Mouse (Mus musculus) C2C12 (cell line): Measurements from ENCODE around the gene Asb2. TPM values are rescaled to one million over a fixed set of nuclear protein-coding genes. Genes with fewer than 3 reads are reported as not detected.

Experiments used
- H3K27me3 ChIP-seq: one replicate; pipeline ENCODE4 v1.6.1; 2011; ENCODE audit not compliant: control insufficient read depth, insufficient read depth, insufficient read length
- H3K36me3 ChIP-seq: one replicate; pipeline ENCODE4 v1.6.1; 2011; ENCODE audit not compliant: control insufficient read depth, insufficient read depth
- H3K4me3 ChIP-seq: one replicate; pipeline ENCODE4 v1.5.1; 2011; ENCODE audit warnings: mild to moderate bottlenecking, control low read depth; ENCODE audit not compliant: poor library complexity, insufficient read depth, severe bottlenecking
- H3K79me2 ChIP-seq: one replicate; pipeline ENCODE4 v1.6.1; 2011; ENCODE audit not compliant: control insufficient read depth, insufficient read depth
- H3K79me3 ChIP-seq: one replicate; pipeline ENCODE4 v1.6.1; 2011; ENCODE audit warnings: low read depth, control low read depth
- H3ac ChIP-seq: one replicate; pipeline ENCODE3; 2011; ENCODE audit warnings: low read depth; ENCODE audit not compliant: control insufficient read depth, insufficient read length
- CEBPB ChIP-seq: IDR thresholded peaks from one replicate; pipeline ENCODE4 v1.6.1; 2011; ENCODE audit warnings: low read depth, mild to moderate bottlenecking, control low read depth, moderate library complexity
- CTCF ChIP-seq: IDR thresholded peaks from one replicate; pipeline ENCODE4 v1.5.1; 2011; ENCODE audit not compliant: control insufficient read depth, insufficient read depth, insufficient read length
- FOSL1 ChIP-seq: IDR thresholded peaks from one replicate; pipeline ENCODE4 v1.8.0; 2011; ENCODE audit warnings: mild to moderate bottlenecking, low read length; ENCODE audit not compliant: poor library complexity, insufficient read depth, severe bottlenecking
- MAX ChIP-seq: IDR thresholded peaks from one replicate; pipeline ENCODE4 v1.6.1; 2011; ENCODE audit warnings: mild to moderate bottlenecking, control low read depth
- MYOD1 ChIP-seq: IDR thresholded peaks from one replicate; pipeline ENCODE4 v1.6.1; 2011; ENCODE audit warnings: low read depth; ENCODE audit not compliant: control insufficient read depth, insufficient read length
- MYOG ChIP-seq: IDR thresholded peaks from one replicate; pipeline ENCODE4 v1.6.1; 2011; ENCODE audit not compliant: control insufficient read depth, insufficient read length; ENCODE audit errors: extremely low read depth
- USF1 ChIP-seq: IDR thresholded peaks from one replicate; pipeline ENCODE4 v1.6.1; 2011; ENCODE audit warnings: low read depth, mild to moderate bottlenecking, control low read depth, moderate library complexity
- long read RNA-seq, 2 experiments: library from polyadenylated mRNA; unstranded; transcript quantifications; one replicate each; pipeline ENCODE4 v2.0.0; 2019 to 2020
- polyA plus RNA-seq: library from polyadenylated mRNA; unstranded; fragments of >200 nt; fragmentation: generic; extraction: Trizol; gene quantifications from one replicate; pipeline ENCODE4 v1.2.1, GENCODE M21; 2012; ENCODE audit warnings: missing spikeins

Gene Asb2
- polyA plus RNA-seq: 0.97 TPM
- long read RNA-seq, experiment 1, partial matches to known transcripts: 3 of 7 reads
- long read RNA-seq, experiment 1, other reads (novel, unspliced or antisense): 1 of 7 reads
- long read RNA-seq, experiment 2, partial matches to known transcripts: 0 of 1 reads
- long read RNA-seq, experiment 2, other reads (novel, unspliced or antisense): 0 of 1 reads

DNA sequence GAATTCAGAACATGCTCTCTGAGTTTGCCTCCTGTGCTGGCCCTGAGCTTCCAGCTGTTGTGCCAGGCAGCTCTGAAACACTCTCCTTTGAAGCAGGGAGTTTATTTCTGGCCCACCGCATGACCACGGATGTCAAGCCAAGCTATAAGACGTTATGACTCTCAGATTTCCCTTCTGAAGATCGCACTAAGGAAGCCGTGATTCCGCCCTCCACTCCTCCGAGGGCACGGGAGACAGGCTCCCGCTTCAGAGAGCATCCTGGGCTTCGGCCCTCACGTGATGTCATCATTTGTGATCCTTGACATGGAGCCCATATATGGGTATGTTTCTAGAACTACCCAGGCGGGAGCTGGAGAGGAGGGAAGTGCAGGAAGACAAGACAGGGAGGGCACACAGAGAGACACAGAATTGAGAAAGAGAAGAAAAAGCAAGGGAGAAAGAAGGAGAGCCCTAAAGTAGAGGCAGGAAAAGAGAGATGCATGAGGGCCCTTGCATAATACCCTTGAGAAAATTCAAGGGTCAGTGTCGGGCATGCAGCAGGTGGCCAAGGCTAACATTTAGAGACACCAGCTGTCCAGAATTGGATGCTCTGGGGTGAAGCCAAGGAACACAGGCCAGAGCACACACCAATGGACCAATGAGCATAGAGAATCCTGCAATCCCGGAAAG, at the start of gene Asb2:
Gene Asb2, minus strand, starts transcription at position 256 of the 669 bp plus-strand sequence.
- TF ChIP-seq USF1: peak; percentile 62
- no peak for TF ChIP-seq MYOG

DNA sequence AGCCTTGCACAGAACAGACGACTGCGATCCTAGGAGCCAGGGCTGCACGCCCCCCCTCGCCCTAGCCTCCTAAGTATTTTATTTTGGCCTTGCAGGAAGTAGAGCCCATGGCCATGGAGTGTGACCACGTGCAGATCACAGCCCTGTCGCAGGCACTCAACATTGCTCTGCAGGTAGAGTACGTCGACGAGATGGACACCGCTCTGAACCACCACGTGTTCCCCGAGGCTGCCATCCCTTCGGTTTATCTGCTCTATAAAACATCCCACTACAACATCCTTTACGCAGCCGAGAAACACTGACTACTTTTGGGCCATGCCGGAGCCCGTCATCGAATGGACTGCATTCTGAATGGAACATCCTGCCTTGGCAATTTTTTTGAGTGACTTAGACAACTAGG, 48.3 kb upstream of the Asb2 start:
- no peaks in the 10 kb centered on the region for H3K27me3 ChIP-seq
- no peaks in the 10 kb centered on the region for H3K79me3 ChIP-seq
- H3K4me3 ChIP-seq: no peak overlapping the region
- H3K36me3 ChIP-seq: peaks cover 38% of the 10 kb centered on the region
- no peak for TF ChIP-seq MYOG
- TF ChIP-seq CTCF: no peak
- TF ChIP-seq MAX: no peak
- TF ChIP-seq MYOD1: no peak
- no peak for TF ChIP-seq USF1
- no peak for TF ChIP-seq CEBPB
- no peak for TF ChIP-seq FOSL1
- H3ac ChIP-seq: no peak overlapping the region
- H3K79me2 ChIP-seq: no peaks in the 10 kb centered on the region

More for the DNA sequence above, at the start of gene Asb2:
- Histone ChIP-seq H3K4me3 (no peak within 1 kb of the TSS), H3K27me3 (no peaks in the 10 kb centered on the region), H3K79me2 (no peaks in the 10 kb centered on the region), H3K79me3 (no peaks in the 10 kb centered on the region), H3ac (no peak within 1 kb of the TSS), H3K36me3 (no peaks in the 10 kb centered on the region)

DNA sequence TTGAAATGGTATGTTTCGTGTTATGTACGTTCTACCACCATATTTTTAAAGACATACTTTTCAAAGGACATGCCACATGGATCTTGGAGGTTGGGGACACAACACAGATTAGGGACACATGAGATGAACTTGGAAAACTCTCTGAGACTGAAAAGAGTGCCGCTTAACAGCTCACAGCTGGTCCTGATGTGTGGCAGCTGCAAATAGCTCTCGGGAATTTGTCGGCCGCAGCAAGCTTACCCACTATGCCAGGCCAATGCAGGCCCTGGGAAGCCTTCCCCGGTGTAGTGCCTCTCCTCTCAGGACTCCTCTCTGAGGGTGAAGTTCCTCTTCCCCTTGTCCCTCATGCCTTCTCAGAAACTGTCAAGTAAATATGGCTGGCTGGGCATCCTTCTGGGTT, 41.0 kb upstream of the Asb2 start:
- Histone ChIP-seq H3K79me2 (no peaks in the 10 kb centered on the region), H3K27me3 (no peaks in the 10 kb centered on the region), H3K36me3 (no peaks in the 10 kb centered on the region), H3K4me3 (no peak overlapping the region), H3ac (no peak overlapping the region), H3K79me3 (no peaks in the 10 kb centered on the region)
- TF ChIP-seq FOSL1 (no peak), CEBPB (no peak), MYOD1 (no peak), MAX (no peak), CTCF (no peak), MYOG (no peak), USF1 (no peak)

DNA sequence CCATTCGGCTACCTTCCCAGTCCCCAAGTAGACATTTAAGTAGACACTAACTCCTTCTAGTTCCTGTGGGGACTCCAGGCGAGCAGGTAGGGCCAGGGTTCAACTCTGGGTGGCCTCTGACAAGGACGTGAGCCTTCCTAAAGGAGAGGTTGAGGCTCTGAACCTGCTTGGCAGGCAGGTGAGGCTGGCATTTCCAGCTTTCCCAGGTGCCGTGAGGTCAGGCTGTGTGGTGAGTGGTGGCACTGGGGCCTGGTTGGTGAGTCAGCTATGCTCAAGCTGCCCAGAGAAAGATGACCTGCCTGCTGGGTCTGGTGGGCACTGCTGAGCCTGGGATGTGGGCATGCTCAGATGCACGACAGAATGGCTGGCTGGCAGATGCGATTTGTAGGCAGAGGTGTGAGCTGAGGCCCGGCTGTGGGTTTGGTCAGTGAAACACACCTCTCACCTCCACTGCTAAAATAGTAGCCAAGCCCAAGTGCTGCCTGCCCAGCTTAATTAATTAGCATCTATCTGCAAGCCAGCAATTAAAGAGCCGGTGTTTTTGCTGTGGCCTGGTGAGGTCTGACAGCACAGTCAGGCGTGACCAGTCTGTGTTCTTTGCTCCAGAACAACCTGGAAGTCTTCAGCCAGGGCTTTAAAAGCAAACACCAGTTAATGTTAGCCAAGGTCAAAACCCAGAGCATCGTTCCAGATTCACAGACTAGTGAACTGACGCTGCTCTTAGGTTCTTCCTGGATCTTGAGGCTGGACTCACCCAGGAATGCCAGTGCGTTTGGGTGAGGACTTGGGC, 39.9 kb upstream of the Asb2 start:
- H3K79me3 ChIP-seq: no peaks in the 10 kb centered on the region
- H3K27me3 ChIP-seq: no peaks in the 10 kb centered on the region
- no peaks in the 10 kb centered on the region for H3K79me2 ChIP-seq
- TF ChIP-seq MYOG (no peak), MAX (no peak), CEBPB (no peak), FOSL1 (no peak), MYOD1 (no peak), USF1 (no peak), CTCF (no peak)
- H3ac ChIP-seq: no peak overlapping the region
- no peaks in the 10 kb centered on the region for H3K36me3 ChIP-seq
- no peak overlapping the region for H3K4me3 ChIP-seq

DNA sequence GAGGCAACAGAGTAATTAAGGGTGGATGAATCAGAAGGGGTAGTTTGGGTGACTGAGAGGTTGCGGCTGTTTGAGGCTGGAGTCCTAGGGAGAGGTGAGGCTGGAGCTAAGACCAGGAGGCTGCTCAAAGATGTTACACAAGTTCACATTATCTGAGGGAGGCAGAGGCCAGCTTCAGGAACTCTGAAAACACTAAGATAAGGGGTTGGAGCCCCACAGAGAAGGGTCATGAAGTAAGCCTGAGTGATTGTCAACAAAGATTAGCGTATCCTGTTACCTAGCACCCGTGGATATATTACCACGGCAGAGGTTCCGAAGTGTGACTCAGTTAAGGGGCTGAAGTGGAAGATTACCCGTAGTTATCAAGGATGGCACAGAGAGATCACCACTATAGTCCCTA, 37.7 kb upstream of the Asb2 start:
- Histone ChIP-seq H3K4me3 (no peak overlapping the region), H3K27me3 (no peaks in the 10 kb centered on the region), H3ac (no peak overlapping the region), H3K36me3 (no peaks in the 10 kb centered on the region), H3K79me2 (no peaks in the 10 kb centered on the region), H3K79me3 (no peaks in the 10 kb centered on the region)
- TF ChIP-seq MYOG: no peak
- TF ChIP-seq MYOD1: no peak
- TF ChIP-seq CEBPB: no peak
- no peak for TF ChIP-seq MAX
- no peak for TF ChIP-seq FOSL1
- TF ChIP-seq USF1: no peak
- no peak for TF ChIP-seq CTCF

DNA sequence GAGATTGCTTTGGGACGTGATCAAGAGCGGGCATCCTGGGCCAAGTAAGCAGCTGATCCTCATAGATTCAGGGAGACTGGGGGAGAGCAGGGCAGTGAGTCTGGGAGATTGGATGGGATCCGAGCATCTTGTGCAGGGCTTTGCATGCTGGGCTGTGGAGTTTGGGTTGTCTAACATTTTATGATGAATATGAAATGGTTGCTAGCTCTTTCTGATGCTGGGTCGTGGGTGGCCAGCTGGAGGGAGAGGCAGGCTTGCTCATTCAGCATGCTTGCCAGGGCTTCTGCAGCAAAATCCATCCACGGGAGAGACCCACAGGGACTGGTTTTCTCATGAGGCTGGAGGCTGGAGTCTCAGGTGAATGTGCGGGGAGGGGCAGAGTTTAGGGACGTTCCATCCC, 35.3 kb upstream of the Asb2 start:
- H3K27me3 ChIP-seq: no peaks in the 10 kb centered on the region
- no peak for TF ChIP-seq CTCF
- TF ChIP-seq CEBPB: no peak
- TF ChIP-seq USF1: no peak
- TF ChIP-seq FOSL1: no peak
- no peak for TF ChIP-seq MAX
- no peak for TF ChIP-seq MYOD1
- TF ChIP-seq MYOG: no peak
- no peaks in the 10 kb centered on the region for H3K79me2 ChIP-seq
- no peak overlapping the region for H3K4me3 ChIP-seq
- H3ac ChIP-seq: no peak overlapping the region
- H3K79me3 ChIP-seq: no peaks in the 10 kb centered on the region
- H3K36me3 ChIP-seq: no peaks in the 10 kb centered on the region
